Mouse (Mus musculus): ENCODE measurements around the gene Ubr1. TPM values are rescaled to one million over a fixed set of nuclear protein-coding genes. Genes with fewer than 3 reads are reported as not detected.
A peak's percentile ranks its signal among the peaks of the same experiment; 100 is the strongest.

Ubr1 gene
- total and polyA plus RNA-seq, 3 experiments: 10.7 to 18.1 (median 16.0) TPM

- Histone ChIP-seq H3K4me1 (ENCODE audit: control insufficient read depth in 1 of 2, insufficient read depth in 2 of 2) (peaks cover 5 to 22% of the 10 kb centered on the region in 2 experiments; a peak in 3 of 4 replicates), H3K9me3 (replicated peaks; ENCODE audit: low read length) (no peaks in the 10 kb centered on the region), H3K36me3 (replicated peaks in 1 of 2; ENCODE audit: control insufficient read depth in 1 of 2, insufficient read depth in 1 of 2, low read length in 1 of 2) (no peaks in the 10 kb centered on the region), H3K9ac (ENCODE audit: insufficient read depth, low read depth) (peak within 1 kb of the TSS; percentile 25), H3K4me2 (ENCODE audit: insufficient read depth, low read depth, poor library complexity, severe bottlenecking) (peak within 1 kb of the TSS; percentile 97), H3K27me3 (replicated peaks) (peaks cover 10% of the 10 kb centered on the region), H3K4me3 (replicated peaks in 1 of 3; ENCODE audit: low read depth in 2 of 3, low read length in 2 of 3, poor library complexity in 1 of 3) (peak within 1 kb of the TSS; percentile 64 to 85 (median 76)), H3K27ac (ENCODE audit: insufficient read depth, low read depth) (no peak within 1 kb of the TSS), H3K79me2 (replicated peaks; ENCODE audit: control insufficient read depth, extremely low read depth, insufficient read depth, poor library complexity, severe bottlenecking) (no peaks in the 10 kb centered on the region)
- DNase-seq (ENCODE audit: extremely low read depth): peak; percentile 93
- in situ Hi-C loops (cut with MboI; ENCODE audit: low pct_ligation_motif_present, low pct_unique_long_range_greater_than_20kb, low sequenced_read_pairs): no loop called here
- dilution Hi-C loops (cut with MboI; ENCODE audit: extremely low pct_ligation_motif_present, extremely low pct_unique_long_range_greater_than_20kb, low sequenced_read_pairs): no loop called here
- TF ChIP-seq POLR2AphosphoS2 (IDR thresholded peaks at IDR 0.05; ENCODE audit: low read depth, low read length): no peak
- peak; percentile 48; the same call in 1 of the 2 replicates for TF ChIP-seq ELF1 (IDR thresholded peaks at IDR 0.05; ENCODE audit: low read depth, low read length)
- TF ChIP-seq MAZ (IDR thresholded peaks at IDR 0.05; ENCODE audit: low read depth, low read length): peak; percentile 74; the same call in 1 of the 2 replicates
- peak; percentile 96 for TF ChIP-seq CHD2 (IDR thresholded peaks at IDR 0.05; ENCODE audit: low read length)
- TF ChIP-seq HCFC1 (IDR thresholded peaks at IDR 0.05; ENCODE audit: low read depth, low read length): peak; percentile 89
- TF ChIP-seq MAX (IDR thresholded peaks at IDR 0.05; ENCODE audit: low read length): no peak
- no peak for TF ChIP-seq CHD1 (IDR thresholded peaks at IDR 0.05; ENCODE audit: low read depth, low read length)
- peak; percentile 77 for TF ChIP-seq NRF1 (IDR thresholded peaks at IDR 0.05; ENCODE audit: low read depth, low read length)
- TF ChIP-seq ZMIZ1 (IDR thresholded peaks at IDR 0.05; ENCODE audit: low read depth, low read length): 0 out of 2 replicates have a peak, but pooled peaks have one; percentile 15
- peak; percentile 46; the same call in 1 of the 2 replicates for TF ChIP-seq MXI1 (IDR thresholded peaks at IDR 0.05; ENCODE audit: low read depth, low read length)
- TF ChIP-seq EP300 (IDR thresholded peaks at IDR 0.05; ENCODE audit: low read length): no peak
- TF ChIP-seq JUN (IDR thresholded peaks at IDR 0.05; ENCODE audit: insufficient read depth, low read depth, low read length): no peak
- peak; percentile 60; the same call in 1 of the 2 replicates for TF ChIP-seq KAT2A (IDR thresholded peaks at IDR 0.05; ENCODE audit: insufficient replicate concordance, low read length)
- no peak for TF ChIP-seq ZC3H11A (IDR thresholded peaks at IDR 0.05; ENCODE audit: low read depth, low read length)
- no peak for TF ChIP-seq RAD21 (IDR thresholded peaks at IDR 0.05; ENCODE audit: low read depth, low read length)
Measured at GRCm38 (mm10) chr2:120850424-120851082, 120.0 kb downstream of the Ubr1 start, which contains the start of gene Ttbk2. Gene Ttbk2 (minus strand): TSS chr2:120850604.

- Histone ChIP-seq H3K27ac (ENCODE audit: insufficient read depth, low read depth) (no peak within 1 kb of the TSS), H3K4me3 (replicated peaks in 1 of 3; ENCODE audit: low read depth in 2 of 3, low read length in 2 of 3, poor library complexity in 1 of 3) (peak within 1 kb of the TSS; percentile 64 to 85 (median 76)), H3K9me3 (replicated peaks; ENCODE audit: low read length) (no peaks in the 10 kb centered on the region), H3K4me1 (ENCODE audit: control insufficient read depth in 1 of 2, insufficient read depth in 2 of 2) (peaks cover 5 to 22% of the 10 kb centered on the region in 2 experiments; a peak in 3 of 4 replicates), H3K27me3 (replicated peaks) (peaks cover 10% of the 10 kb centered on the region), H3K9ac (ENCODE audit: insufficient read depth, low read depth) (peak within 1 kb of the TSS; percentile 25), H3K36me3 (replicated peaks in 1 of 2; ENCODE audit: control insufficient read depth in 1 of 2, insufficient read depth in 1 of 2, low read length in 1 of 2) (no peaks in the 10 kb centered on the region), H3K4me2 (ENCODE audit: insufficient read depth, low read depth, poor library complexity, severe bottlenecking) (peak within 1 kb of the TSS; percentile 97), H3K79me2 (replicated peaks; ENCODE audit: control insufficient read depth, extremely low read depth, insufficient read depth, poor library complexity, severe bottlenecking) (no peaks in the 10 kb centered on the region)
- dilution Hi-C loops (cut with MboI; ENCODE audit: extremely low pct_ligation_motif_present, extremely low pct_unique_long_range_greater_than_20kb, low sequenced_read_pairs) (no loop called here), in situ Hi-C loops (cut with MboI; ENCODE audit: low pct_ligation_motif_present, low pct_unique_long_range_greater_than_20kb, low sequenced_read_pairs) (no loop called here)
- no peak for DNase-seq (ENCODE audit: extremely low read depth)
- peak; percentile 47; the same call in 1 of the 2 replicates for TF ChIP-seq SIN3A (IDR thresholded peaks at IDR 0.05; ENCODE audit: low read length)
- TF ChIP-seq MXI1 (IDR thresholded peaks at IDR 0.05; ENCODE audit: low read depth, low read length): peak; percentile 38; the same call in 1 of the 2 replicates
- TF ChIP-seq RCOR1 (conservative IDR thresholded peaks at IDR 0.05; ENCODE audit: low read depth, low read length): no peak
Measured at GRCm38 (mm10) chr2:120849449-120850423, 120.8 kb downstream of the Ubr1 start, which contains the start of gene Cdan1. Gene Cdan1 (minus strand): TSS chr2:120850128.

Data from CH12.LX (cell line).